Mouse (Mus musculus): ENCODE data around the gene Msn.

- TF ChIP-seq POLR2A (IDR thresholded peaks at IDR 0.05; ENCODE audit: borderline replicate concordance, control insufficient read depth, low read depth, low read length) (no peak), CTCF (IDR thresholded peaks at IDR 0.05; ENCODE audit: control insufficient read depth, insufficient read depth, low read length) (no peak)
These were observed 11.8 kb downstream of the Msn start for GRCm38 (mm10) chrX:96107427-96108291.

All from bone marrow, adult 2 months (tissue).